Mouse (Mus musculus): ENCODE measurements around the gene Btrc. TPM values are rescaled to one million over a fixed set of nuclear protein-coding genes. Genes with fewer than 3 reads are reported as not detected.

Btrc gene
- total and polyA plus RNA-seq, 3 experiments = 14.2 to 30.3 TPM; not detected in 1

- H3K9ac ChIP-seq (ENCODE audit: control insufficient read depth, low read depth, low read length, poor library complexity, severe bottlenecking) = no peak overlapping the region
- no peak overlapping the region for H3K4me3 ChIP-seq (ENCODE audit: control insufficient read depth in 1 of 2, insufficient read depth in 1 of 2, low read depth in 2 of 2, low read length in 2 of 2)
- no peaks in the 10 kb centered on the region for H3K79me2 ChIP-seq (ENCODE audit: control insufficient read depth, insufficient read depth, low read length, poor library complexity)
- H3K27ac ChIP-seq (ENCODE audit: control insufficient read depth, low read depth, low read length) = no peak overlapping the region
- H3K9me3 ChIP-seq (replicated peaks; ENCODE audit: insufficient read depth, low read length) = no peaks in the 10 kb centered on the region
- H3K36me3 ChIP-seq (ENCODE audit: control insufficient read depth in 1 of 2, insufficient read depth in 2 of 2, low read length in 2 of 2) = no peaks in the 10 kb centered on the region
- TF ChIP-seq TAL1 (IDR thresholded peaks at IDR 0.05; ENCODE audit: low read length) = no peak
- no peak for TF ChIP-seq ETS1 (IDR thresholded peaks at IDR 0.05; ENCODE audit: low read depth, low read length)
- no peak for TF ChIP-seq MYC (IDR thresholded peaks at IDR 0.05; ENCODE audit: low read depth, low read length)
- no peak for DNase-seq (ENCODE audit: low read depth, low spot score)
- H3K4me1 ChIP-seq (ENCODE audit: control insufficient read depth in 1 of 2, insufficient read depth in 2 of 2, low read length in 2 of 2) = peaks cover 0 to 8% of the 10 kb centered on the region in 2 experiments; a peak in 2 of 4 replicates
- no peaks in the 10 kb centered on the region for H3K27me3 ChIP-seq (ENCODE audit: control insufficient read depth in 1 of 2, insufficient read depth in 2 of 2, low read length in 2 of 2)
Measured at GRCm38 (mm10) chr19:45530200-45530995, 166.9 kb downstream of the Btrc start.

GRCm38 (mm10) chr19:45531554-45531953 lies 168.0 kb downstream of the Btrc start:
- Histone ChIP-seq H3K4me1 (ENCODE audit: control insufficient read depth in 1 of 2, insufficient read depth in 2 of 2, low read length in 2 of 2) (peaks cover 0 to 8% of the 10 kb centered on the region in 2 experiments; a peak in 2 of 4 replicates), H3K4me3 (ENCODE audit: control insufficient read depth in 1 of 2, insufficient read depth in 1 of 2, low read depth in 2 of 2, low read length in 2 of 2) (no peak overlapping the region), H3K9ac (ENCODE audit: control insufficient read depth, low read depth, low read length, poor library complexity, severe bottlenecking) (no peak overlapping the region), H3K27ac (ENCODE audit: control insufficient read depth, low read depth, low read length) (no peak overlapping the region), H3K79me2 (ENCODE audit: control insufficient read depth, insufficient read depth, low read length, poor library complexity) (no peaks in the 10 kb centered on the region), H3K36me3 (ENCODE audit: control insufficient read depth in 1 of 2, insufficient read depth in 2 of 2, low read length in 2 of 2) (no peaks in the 10 kb centered on the region), H3K27me3 (ENCODE audit: control insufficient read depth in 1 of 2, insufficient read depth in 2 of 2, low read length in 2 of 2) (no peaks in the 10 kb centered on the region), H3K9me3 (replicated peaks; ENCODE audit: insufficient read depth, low read length) (no peaks in the 10 kb centered on the region)
- no peak for TF ChIP-seq BHLHE40 (IDR thresholded peaks at IDR 0.05; ENCODE audit: borderline replicate concordance, low read depth, low read length)
- TF ChIP-seq ZMIZ1 (IDR thresholded peaks at IDR 0.05; ENCODE audit: low read depth, low read length) = no peak
- TF ChIP-seq CTCF (IDR thresholded peaks at IDR 0.05 in 2 of 3, conservative IDR thresholded peaks at IDR 0.05 in 1 of 3; ENCODE audit: control insufficient read depth in 1 of 3, insufficient read depth in 1 of 3, low read depth in 2 of 3, low read length in 3 of 3, poor library complexity in 1 of 3, severe bottlenecking in 1 of 3) = no peak
- TF ChIP-seq CHD1 (IDR thresholded peaks at IDR 0.05; ENCODE audit: low read depth, low read length) = no peak
- no peak for TF ChIP-seq HCFC1 (IDR thresholded peaks at IDR 0.05; ENCODE audit: low read depth, low read length)
- TF ChIP-seq NRF1 (IDR thresholded peaks at IDR 0.05; ENCODE audit: insufficient read depth, low read depth, low read length, poor library complexity, severe bottlenecking) = no peak
- DNase-seq (ENCODE audit: low read depth, low spot score) = no peak

GRCm38 (mm10) chr19:45533617-45534016 lies 170.1 kb downstream of the Btrc start:
- Histone ChIP-seq H3K9me3 (replicated peaks; ENCODE audit: insufficient read depth, low read length) (no peaks in the 10 kb centered on the region), H3K27me3 (ENCODE audit: control insufficient read depth in 1 of 2, insufficient read depth in 2 of 2, low read length in 2 of 2) (no peaks in the 10 kb centered on the region), H3K79me2 (ENCODE audit: control insufficient read depth, insufficient read depth, low read length, poor library complexity) (no peaks in the 10 kb centered on the region), H3K36me3 (ENCODE audit: control insufficient read depth in 1 of 2, insufficient read depth in 2 of 2, low read length in 2 of 2) (peaks cover 0 to 6% of the 10 kb centered on the region in 2 experiments; a peak in 2 of 4 replicates), H3K27ac (ENCODE audit: control insufficient read depth, low read depth, low read length) (no peak overlapping the region), H3K9ac (ENCODE audit: control insufficient read depth, low read depth, low read length, poor library complexity, severe bottlenecking) (no peak overlapping the region), H3K4me1 (ENCODE audit: control insufficient read depth in 1 of 2, insufficient read depth in 2 of 2, low read length in 2 of 2) (peaks cover 0 to 17% of the 10 kb centered on the region in 2 experiments; a peak in 2 of 4 replicates), H3K4me3 (ENCODE audit: control insufficient read depth in 1 of 2, insufficient read depth in 1 of 2, low read depth in 2 of 2, low read length in 2 of 2) (no peak overlapping the region)
- TF ChIP-seq TBP (IDR thresholded peaks at IDR 0.05; ENCODE audit: low read depth, low read length) (no peak), MAFK (IDR thresholded peaks at IDR 0.05; ENCODE audit: borderline replicate concordance, low read depth, low read length) (no peak), USF1 (IDR thresholded peaks at IDR 0.05; ENCODE audit: low read depth, low read length) (peak; percentile 63)
- DNase-seq (ENCODE audit: low read depth, low spot score) = peak; percentile 26
